Mouse (Mus musculus) E14TG2a.4 (cell line): ENCODE measurements at regions not wholly inside any gene's neighbourhood (a gene's known extent, or its start where the extent isn't known, plus 50 kb on each side); places are given as distances from the start of the nearest gene placed in this dataset.

ENCODE experiments used
- CTCF ChIP-seq: conservative IDR thresholded peaks from 2 replicates; pipeline ENCODE4 v1.5.1; 2014; ENCODE audit warnings: low read length
- NANOG ChIP-seq: IDR thresholded peaks from 2 replicates; pipeline ENCODE4 v1.6.1; 2014; ENCODE audit warnings: borderline replicate concordance, low read length, mixed read lengths

GRCm38 (mm10) chr10:19154041-19154440 lies 138.6 kb upstream of the Tnfaip3 start:
- no peak for TF ChIP-seq CTCF
- TF ChIP-seq NANOG, result no peak
